Mouse (Mus musculus) layer of hippocampus, adult 6 months (tissue): Measurements from ENCODE around the gene Glcci1. TPM values are rescaled to one million over a fixed set of nuclear protein-coding genes. Genes with fewer than 3 reads are reported as not detected.

Experiments used
- long read RNA-seq, 2 experiments: library from polyadenylated mRNA; unstranded; transcript quantifications; one replicate each; pipeline ENCODE4 v2.0.0; 2019 to 2020
- polyA plus RNA-seq: library from polyadenylated mRNA; unstranded; fragments of <200 nt; fragmentation: Nextera tagmentation; gene quantifications from 2 replicates; pipeline ENCODE4 v1.2.3, GENCODE M21; 2021

The Glcci1 gene
- polyA plus RNA-seq, result 5.6 and 5.8 TPM in 2 replicates
- long read RNA-seq, experiment 1, partial matches to known transcripts, result 3 of 11 reads
- long read RNA-seq, experiment 1, other reads (novel, unspliced or antisense), result 8 of 11 reads
- long read RNA-seq, experiment 2, partial matches to known transcripts, result 2 of 9 reads
- long read RNA-seq, experiment 2, other reads (novel, unspliced or antisense), result 7 of 9 reads

GRCm38 (mm10) chr6:8509551-8509950, at the start of gene Glcci1:
Glcci1 (plus strand) TSS chr6:8509600.

